Mouse (Mus musculus): ENCODE results near the gene Gpatch2l.

- TF ChIP-seq CTCF (IDR thresholded peaks at IDR 0.05; ENCODE audit: insufficient read depth, low read depth, low read length) (no peak), POLR2A (IDR thresholded peaks at IDR 0.05; ENCODE audit: insufficient read depth, low read depth, low read length) (no peak)
Observed at GRCm38 (mm10) chr12:86336887-86337286, 95.2 kb downstream of the Gpatch2l start.
